Mouse (Mus musculus): Measurements from ENCODE around the gene Slc6a20a.

Slc6a20a gene

DNA sequence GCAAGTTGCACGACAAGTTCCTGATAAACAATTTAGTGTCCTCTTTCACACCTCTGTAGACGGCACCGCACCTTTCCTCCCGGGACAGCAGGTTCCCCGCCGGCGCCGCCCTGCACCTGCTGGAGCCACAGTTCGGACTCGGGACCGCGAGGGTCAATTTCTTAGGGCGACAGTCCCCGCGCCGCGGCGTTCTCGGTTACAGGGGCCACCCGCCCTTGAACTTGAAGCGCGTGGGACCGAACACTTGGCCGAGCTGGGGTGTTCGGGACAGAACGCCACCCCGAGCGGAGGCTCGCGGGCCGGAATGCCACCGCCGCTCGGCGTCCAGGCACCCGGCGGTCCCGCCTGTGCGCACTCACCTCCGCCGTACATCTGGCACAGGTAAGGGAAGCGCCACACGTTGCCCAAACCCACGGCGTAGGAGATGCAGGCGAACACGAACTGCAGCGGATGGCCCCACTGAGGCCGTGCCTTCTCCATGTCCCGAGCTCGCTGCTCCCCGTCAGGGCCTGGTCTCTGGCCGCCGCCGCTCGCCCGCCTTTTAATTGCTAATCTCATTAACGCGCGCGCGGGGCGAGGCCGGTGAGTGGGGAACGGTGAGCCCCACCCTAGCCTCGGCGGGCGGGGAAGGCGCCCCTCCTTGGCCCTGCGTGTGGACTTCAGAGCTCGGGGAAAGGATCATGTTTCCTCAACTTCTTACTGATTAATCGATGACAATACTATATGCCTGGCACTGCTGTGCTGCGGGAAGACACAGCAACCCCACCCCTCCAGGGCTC is at the start of gene Slc6a20a, which contains the start of gene Ccr9:
TSS of gene Slc6a20a (minus strand) at position 559 of the 779 bp plus-strand sequence.
TSS of gene Ccr9 (plus strand) at position 113 of the 779 bp plus-strand sequence.
- DNase-seq, result peak; percentile 3 to 11

DNA sequence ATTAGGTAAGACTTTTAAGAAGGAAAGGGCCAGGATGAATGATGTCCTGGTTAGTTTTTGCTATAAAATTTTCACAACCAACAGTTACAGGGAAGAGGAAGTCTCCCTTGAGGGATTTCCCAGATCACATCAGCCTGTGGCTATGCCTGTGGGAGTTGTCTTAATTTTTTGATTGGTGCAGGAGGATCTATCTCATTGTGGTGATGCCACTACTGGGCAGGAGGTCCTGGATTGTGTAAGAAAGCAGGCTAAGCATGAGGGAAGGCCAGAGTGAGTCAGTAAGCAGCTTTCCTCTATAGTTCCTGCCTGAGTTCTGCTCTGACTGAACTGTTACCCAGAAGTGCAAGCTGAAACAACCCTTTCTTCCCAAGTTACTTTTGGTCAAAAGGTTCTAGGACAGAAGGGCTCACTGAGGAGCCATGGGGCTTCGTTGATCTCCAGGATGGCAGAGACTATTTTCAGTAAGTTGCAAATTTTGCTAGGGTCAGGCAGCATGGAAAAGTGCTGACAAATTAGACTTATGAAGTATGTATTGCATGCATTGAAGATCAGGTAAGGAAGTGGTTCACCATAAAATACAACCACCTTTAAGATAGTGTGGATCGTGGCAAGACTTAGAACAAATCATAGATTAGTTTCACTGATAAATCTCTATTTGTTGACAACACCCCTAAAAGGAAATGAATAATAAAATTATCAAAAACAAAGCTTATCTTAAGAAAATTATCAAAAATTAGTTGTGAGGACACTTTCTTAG is 44.2 kb upstream of the Slc6a20a start:
- DNase-seq, result no peak

DNA sequence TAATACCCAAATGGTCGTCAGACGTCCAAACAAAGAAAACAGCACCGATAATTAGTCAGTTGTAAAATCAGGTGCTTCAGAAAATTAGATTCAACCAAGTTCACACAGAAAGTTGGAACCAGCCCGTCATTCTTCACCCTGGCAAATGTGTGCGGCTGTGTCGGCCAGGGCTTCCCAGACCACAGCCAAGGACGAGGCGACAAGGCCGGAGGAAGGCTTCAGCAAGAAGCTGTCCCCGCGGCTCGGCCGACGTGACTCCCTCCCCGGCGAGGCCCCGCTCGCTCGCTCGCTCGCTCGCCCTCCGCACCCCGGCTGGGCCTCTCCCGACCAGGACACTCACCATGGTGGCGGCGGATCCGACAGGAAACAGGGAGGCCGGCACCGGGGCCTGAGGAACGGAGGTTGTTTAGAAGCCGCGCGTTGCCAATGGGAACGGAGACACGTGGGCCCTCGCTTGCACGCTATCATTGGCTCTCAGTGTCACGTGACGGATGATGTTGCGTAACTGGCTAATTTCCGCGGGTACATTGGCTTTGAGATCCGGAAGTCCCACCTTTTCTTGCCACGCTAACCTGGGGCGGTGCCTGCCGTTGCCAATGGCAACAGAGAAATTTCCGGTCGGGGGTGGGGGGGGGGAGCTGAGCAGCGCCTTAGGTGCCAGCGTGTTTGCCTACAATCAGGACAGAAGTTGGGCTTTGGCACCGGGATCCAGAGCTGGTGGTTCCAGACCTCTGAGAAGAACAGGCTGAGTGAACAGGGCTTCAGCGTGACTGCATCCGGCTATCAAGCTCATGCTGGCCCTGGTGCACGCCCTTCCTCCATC is 38.7 kb upstream of the Slc6a20a start, which contains the start of gene Lztfl1:
TSS of gene Lztfl1 (minus strand) at position 512 of the 823 bp plus-strand sequence.
- DNase-seq, result peak; percentile 96 to 97

GRCm38 (mm10) chr9:123716301-123716700 is 37.6 kb upstream of the Slc6a20a start:
- DNase-seq, result no peak

- no peak for DNase-seq
Measured at GRCm38 (mm10) chr9:123713111-123713510, 34.4 kb upstream of the Slc6a20a start.

DNA sequence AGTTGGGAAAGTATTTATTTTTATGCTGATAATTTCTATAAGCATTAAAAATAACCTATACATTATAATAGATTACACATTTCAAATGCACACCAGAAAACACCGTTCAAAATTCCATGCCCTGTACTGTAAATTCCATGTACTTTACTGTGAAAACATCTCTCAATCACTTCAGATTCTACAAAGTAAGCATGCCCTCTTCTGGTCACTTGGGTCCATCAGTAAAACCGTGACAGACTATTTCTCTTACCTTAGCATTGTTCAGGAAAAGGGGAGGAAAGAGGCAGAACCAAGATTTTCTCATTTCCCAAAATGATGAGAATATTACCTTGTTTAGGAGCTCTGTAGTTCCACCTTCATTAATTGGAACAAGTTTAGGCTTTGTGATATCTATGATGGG is 30.5 kb upstream of the Slc6a20a start:
- DNase-seq, result no peak

GRCm38 (mm10) chr9:123701822-123702221 is 23.1 kb upstream of the Slc6a20a start:
- DNase-seq, result no peak

DNA sequence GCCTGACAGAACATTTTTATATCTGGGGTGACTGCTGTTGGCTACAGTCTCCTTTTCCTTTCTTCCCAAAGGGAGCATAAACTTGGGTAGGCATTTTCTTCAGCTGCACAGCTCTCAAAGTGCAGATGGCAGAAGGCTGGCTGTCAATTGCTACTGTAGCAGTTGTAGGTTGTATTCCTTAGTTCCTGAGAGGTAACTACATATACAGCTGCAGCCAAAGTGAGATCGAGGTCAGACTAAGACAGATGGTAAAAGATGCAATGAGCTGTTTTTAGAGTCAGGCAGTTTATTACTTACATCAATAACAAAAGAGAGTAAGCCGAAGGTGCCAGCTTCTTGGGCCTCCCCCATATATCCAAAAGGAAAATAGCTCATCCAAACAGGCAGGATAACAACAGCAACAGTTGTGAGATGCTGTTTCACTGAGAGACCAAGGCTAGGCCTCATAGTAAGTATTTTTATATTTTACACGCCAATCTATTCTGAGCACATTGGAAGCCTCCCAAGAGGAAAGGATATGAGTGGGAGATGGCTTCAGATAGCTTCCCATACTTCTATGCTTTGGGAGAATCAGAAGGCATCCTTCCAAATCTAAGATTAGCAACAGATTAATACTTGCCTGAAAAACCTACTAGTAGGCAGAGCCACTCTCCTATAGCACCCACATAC is 17.1 kb upstream of the Slc6a20a start:
- no peak for DNase-seq

- no peak for DNase-seq
Measured at GRCm38 (mm10) chr9:123688227-123688626, 9.5 kb upstream of the Slc6a20a start.

DNA sequence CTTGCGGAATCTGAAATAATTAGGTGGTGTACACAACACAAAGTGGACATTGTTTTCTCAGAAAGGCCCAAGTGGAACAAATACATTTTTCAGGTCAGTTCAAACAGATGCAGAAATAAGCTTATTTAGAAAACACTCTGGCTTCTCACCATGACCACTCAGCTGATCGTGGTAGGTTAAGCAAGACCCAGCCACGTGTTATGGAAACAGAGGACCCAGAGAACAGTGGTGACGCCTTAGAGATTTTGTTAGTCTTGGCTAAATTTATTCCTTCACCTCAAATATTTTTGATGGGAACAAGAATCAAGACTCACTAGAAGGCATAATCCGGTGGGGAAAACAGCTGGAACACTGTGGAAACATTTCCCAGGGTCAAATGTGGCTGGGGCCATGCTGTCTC is 7.5 kb upstream of the Slc6a20a start:
- DNase-seq, result no peak

DNA sequence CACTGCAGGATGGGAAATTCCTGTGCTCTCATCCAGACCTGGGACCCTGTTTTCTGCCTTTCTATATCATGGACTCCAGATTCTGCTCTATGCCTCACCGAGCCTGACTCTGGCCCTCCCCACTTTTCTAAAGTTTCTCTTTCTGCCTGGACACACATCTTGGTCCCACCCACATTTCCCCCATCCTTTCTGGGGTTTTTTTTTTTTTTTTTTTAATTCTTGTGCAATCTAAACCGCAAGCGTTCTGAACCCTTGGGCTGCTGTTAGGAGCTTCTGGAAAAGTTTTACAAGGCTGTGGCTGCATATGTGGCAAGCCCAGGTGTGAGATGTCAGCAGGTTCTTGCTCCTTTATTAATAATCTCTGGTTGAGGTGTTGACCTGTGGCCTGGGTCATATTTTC is 5.0 kb upstream of the Slc6a20a start:
- DNase-seq, result no peak

DNA sequence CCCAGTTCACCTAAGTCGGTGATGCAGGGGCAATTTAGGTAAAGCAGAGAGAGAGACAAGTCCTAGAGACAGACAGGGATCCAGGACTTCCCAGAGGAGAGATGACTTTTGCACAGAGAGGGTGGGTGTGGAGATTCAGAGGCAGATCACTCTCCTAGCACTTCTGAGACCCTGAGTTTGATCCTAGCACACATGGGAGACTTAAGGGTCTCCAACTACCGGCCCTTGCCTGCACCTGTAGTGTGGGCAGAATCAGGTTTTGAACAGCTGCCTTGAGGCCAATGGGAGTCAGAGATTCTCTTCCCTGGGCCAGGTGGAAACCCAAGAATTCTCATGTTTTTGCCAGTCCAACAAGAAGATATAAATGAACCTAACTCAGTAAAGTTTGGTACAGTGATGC is 513 bp upstream of the Slc6a20a start:
- no peak for DNase-seq

DNA sequence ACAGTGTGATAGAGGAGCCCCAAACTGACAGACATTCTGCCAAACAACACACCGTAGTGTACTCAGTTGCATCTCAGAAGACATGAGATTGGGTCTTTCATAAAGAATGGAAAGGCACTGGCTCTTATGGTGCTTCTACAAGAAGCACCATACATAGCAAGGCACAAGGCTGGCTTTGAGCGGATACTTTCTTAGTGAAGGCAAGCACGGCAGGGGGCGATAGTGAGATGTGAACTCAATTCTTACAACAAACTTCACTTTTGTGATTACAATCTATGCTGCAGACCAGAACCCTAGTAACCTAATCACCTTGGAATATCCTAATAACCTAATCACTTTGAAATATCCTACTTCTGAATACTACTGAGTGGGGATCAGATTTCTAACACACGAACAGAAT is 13.0 kb downstream of the Slc6a20a start:
- DNase-seq, result peak; percentile 5 to 30

- DNase-seq, result peak; percentile 50 to 65
Measured at GRCm38 (mm10) chr9:123659986-123660676, 18.6 kb downstream of the Slc6a20a start.

GRCm38 (mm10) chr9:123658981-123659380 is 19.7 kb downstream of the Slc6a20a start:
- DNase-seq, result no peak

GRCm38 (mm10) chr9:123657457-123657856 is 21.2 kb downstream of the Slc6a20a start:
- no peak for DNase-seq

GRCm38 (mm10) chr9:123651369-123651768 is 27.3 kb downstream of the Slc6a20a start:
- no peak for DNase-seq

DNA sequence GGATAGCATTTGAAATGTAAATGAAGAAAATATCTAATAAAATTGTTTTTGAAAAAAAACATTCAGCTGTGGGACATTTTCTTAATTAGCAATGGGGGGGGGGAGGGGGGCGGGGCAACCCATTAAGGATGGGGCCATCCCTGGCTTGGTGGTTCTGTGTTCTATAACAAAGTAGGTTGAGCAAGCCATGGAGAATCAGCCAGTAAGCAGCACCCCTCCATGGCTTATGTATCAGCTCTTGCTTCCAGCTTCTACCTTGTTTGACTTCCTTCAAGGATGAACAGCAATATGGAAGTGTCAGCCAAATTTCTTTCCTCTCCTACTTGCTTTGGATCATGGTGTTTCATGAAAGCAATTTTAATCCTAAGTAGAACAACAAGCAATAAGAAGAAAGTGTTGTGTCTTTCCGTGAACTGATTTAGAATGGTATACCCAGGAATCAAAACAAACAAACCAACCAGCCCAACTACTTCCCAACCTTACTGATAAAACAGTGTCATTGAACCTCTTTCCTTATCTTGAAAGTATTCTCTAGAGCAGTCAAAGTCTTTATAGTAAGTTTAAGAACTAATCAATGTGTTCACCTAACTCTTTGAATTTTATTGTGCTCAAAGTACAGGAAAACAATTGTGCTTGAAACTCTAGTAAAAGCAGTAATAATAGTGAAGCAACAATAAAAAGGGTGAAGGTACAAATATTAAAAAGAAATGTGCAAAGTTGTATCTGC is 28.7 kb downstream of the Slc6a20a start:
- no peak for DNase-seq

DNA sequence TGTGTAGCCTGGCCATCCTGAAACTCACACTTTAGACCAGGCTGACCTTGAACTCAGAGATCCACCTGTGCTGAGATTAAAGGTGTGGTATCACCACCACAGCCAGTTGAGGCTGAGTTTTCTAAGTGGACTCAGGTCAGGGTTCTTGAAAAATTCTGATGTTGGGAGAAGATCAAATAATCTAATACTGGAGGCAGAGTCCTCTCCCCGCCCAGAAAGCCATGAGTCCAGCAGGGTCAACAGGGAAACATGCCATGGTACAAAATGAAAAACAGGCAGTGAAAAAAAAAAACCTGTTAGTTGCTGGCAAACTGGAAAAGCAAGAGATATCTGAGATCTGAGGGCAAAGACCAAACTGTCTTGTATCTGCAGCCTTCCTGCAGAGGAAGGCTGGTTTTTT is 38.6 kb downstream of the Slc6a20a start:
- no peak for DNase-seq

DNA sequence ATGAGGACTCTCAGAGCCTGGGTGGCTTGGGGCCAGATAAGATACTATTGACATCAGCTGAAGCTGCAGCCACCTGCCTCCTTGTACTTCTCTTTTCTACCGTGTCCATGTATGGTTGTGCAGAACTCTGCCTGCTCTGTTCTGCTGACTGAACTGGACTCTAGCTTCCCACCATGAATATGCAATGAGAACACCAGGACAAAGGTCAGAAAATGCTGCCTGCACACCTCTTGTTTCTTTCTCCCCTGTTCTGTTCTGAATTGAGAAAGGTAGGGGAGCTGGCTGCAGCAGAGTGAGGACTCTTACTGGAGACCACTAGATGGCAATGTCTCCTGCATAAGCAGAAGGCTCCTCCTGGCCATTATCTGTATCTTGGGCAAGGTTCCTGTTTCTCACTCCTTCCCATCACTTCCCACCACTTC is 40.0 kb downstream of the Slc6a20a start:
- peak; percentile 43 to 45 for DNase-seq

DNA sequence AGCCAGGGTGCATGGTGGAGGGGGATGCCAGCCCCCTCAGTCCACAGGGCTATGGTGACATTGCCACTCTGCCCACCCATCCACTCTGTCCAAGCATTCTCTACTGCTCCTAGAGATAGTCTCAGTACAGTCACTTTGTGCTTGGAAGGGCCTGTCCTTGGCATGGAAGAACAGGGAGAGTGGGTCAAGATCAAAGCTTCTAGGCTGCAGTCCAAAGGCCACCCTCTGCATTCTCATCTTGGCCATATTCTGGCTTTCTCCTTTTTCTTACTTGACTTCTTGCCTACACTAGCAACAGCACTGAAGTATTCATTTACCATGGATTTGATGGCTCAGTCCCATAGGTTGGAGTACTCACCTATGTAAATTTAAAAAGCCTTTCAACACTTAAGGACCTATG is 40.5 kb downstream of the Slc6a20a start:
- no peak for DNase-seq

All from cerebellum, postnatal 14 days (tissue).